Mouse (Mus musculus) C2C12 (cell line): ENCODE data around the gene Eif5a. TPM values are rescaled to one million over a fixed set of nuclear protein-coding genes. Genes with fewer than 3 reads are reported as not detected.
A peak's percentile ranks its signal among the peaks of the same experiment; 100 is the strongest.
"Not testable (repeated sequence)": the region's sequence is repeated elsewhere in the genome, so short reads cannot be mapped to it uniquely, and the experiment has no call there.

Experiments used
- H3K27me3 ChIP-seq: one replicate; pipeline ENCODE4 v1.6.1; 2011; ENCODE audit not compliant: control insufficient read depth, insufficient read depth, insufficient read length
- H3K36me3 ChIP-seq: one replicate; pipeline ENCODE4 v1.6.1; 2011; ENCODE audit not compliant: control insufficient read depth, insufficient read depth
- H3K4me3 ChIP-seq: one replicate; pipeline ENCODE4 v1.5.1; 2011; ENCODE audit warnings: mild to moderate bottlenecking, control low read depth; ENCODE audit not compliant: poor library complexity, insufficient read depth, severe bottlenecking
- H3K79me2 ChIP-seq: one replicate; pipeline ENCODE4 v1.6.1; 2011; ENCODE audit not compliant: control insufficient read depth, insufficient read depth
- H3K79me3 ChIP-seq: one replicate; pipeline ENCODE4 v1.6.1; 2011; ENCODE audit warnings: low read depth, control low read depth
- H3ac ChIP-seq: one replicate; pipeline ENCODE3; 2011; ENCODE audit warnings: low read depth; ENCODE audit not compliant: control insufficient read depth, insufficient read length
- CEBPB ChIP-seq: IDR thresholded peaks from one replicate; pipeline ENCODE4 v1.6.1; 2011; ENCODE audit warnings: low read depth, mild to moderate bottlenecking, control low read depth, moderate library complexity
- CTCF ChIP-seq: IDR thresholded peaks from one replicate; pipeline ENCODE4 v1.5.1; 2011; ENCODE audit not compliant: control insufficient read depth, insufficient read depth, insufficient read length
- FOSL1 ChIP-seq: IDR thresholded peaks from one replicate; pipeline ENCODE4 v1.8.0; 2011; ENCODE audit warnings: mild to moderate bottlenecking, low read length; ENCODE audit not compliant: poor library complexity, insufficient read depth, severe bottlenecking
- MAX ChIP-seq: IDR thresholded peaks from one replicate; pipeline ENCODE4 v1.6.1; 2011; ENCODE audit warnings: mild to moderate bottlenecking, control low read depth
- MYOD1 ChIP-seq: IDR thresholded peaks from one replicate; pipeline ENCODE4 v1.6.1; 2011; ENCODE audit warnings: low read depth; ENCODE audit not compliant: control insufficient read depth, insufficient read length
- MYOG ChIP-seq: IDR thresholded peaks from one replicate; pipeline ENCODE4 v1.6.1; 2011; ENCODE audit not compliant: control insufficient read depth, insufficient read length; ENCODE audit errors: extremely low read depth
- USF1 ChIP-seq: IDR thresholded peaks from one replicate; pipeline ENCODE4 v1.6.1; 2011; ENCODE audit warnings: low read depth, mild to moderate bottlenecking, control low read depth, moderate library complexity
- polyA plus RNA-seq: library from polyadenylated mRNA; unstranded; fragments of >200 nt; fragmentation: generic; extraction: Trizol; gene quantifications from one replicate; pipeline ENCODE4 v1.2.1, GENCODE M21; 2012; ENCODE audit warnings: missing spikeins

Eif5a gene
- polyA plus RNA-seq, 1 experiment, result 2,142 TPM

GRCm38 (mm10) chr11:69919661-69920265 is 2.0 kb downstream of the Eif5a start:
- TF ChIP-seq MYOD1 (no peak), MAX (peak; percentile 72), USF1 (no peak), CEBPB (no peak), FOSL1 (no peak), CTCF (no peak)
- peak overlapping the region; percentile 100 for H3K4me3 ChIP-seq
- peaks cover 50% of the 10 kb centered on the region for H3K79me3 ChIP-seq
- peaks cover 70% of the 10 kb centered on the region for H3K79me2 ChIP-seq
- no peaks in the 10 kb centered on the region for H3K27me3 ChIP-seq
- H3K36me3 ChIP-seq, result peaks cover 54% of the 10 kb centered on the region
- H3ac ChIP-seq, result peak overlapping the region; percentile 98

DNA sequence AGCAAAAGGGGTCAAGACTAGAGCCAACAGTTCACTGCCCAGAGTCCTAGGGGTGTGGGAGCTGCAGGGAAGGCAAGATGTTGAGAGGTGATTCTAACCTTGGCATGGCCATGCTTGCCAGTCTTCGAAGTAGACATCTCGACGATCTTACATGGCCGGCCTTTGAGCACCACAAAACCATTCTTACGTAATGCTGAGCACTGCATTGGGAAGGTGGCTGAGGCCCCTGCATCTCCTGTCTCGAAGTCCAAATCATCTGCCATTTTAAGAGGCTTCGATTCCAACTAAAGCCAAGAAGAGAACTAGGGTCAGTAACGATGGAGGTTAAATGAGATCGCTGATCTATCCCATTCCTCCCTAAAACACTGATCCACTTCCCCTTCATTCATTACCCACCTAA is 2.7 kb downstream of the Eif5a start:
- H3K79me2 ChIP-seq, result peaks cover 77% of the 10 kb centered on the region
- no peaks in the 10 kb centered on the region for H3K27me3 ChIP-seq
- H3K36me3 ChIP-seq, result peaks cover 58% of the 10 kb centered on the region
- TF ChIP-seq CEBPB (no peak), FOSL1 (no peak)
- H3K79me3 ChIP-seq, result peaks cover 50% of the 10 kb centered on the region
- H3K4me3 ChIP-seq, result peak overlapping the region; percentile 100
- H3ac ChIP-seq, result peak overlapping the region; percentile 42

DNA sequence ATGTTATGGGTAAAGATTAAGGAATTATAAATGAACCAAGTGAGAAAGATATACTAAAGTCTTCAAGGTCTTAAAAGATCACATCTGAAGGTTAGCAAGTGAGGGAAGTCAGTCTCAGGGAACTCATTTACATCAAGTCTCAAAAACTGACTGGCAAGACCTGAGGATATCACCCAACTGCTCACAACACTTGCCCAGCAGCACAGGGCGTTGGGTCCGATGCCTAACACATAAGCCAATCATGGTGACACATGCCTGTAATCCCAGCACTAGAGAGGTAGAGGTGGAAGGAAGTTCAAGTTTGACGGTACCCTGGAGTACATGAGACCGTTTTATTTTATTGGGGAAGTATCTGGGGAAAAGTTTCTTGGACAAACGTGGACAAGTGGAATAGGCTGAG is 3.6 kb downstream of the Eif5a start:
- TF ChIP-seq FOSL1, result no peak
- no peak for TF ChIP-seq CEBPB
- TF ChIP-seq MYOD1, result no peak
- no peak for TF ChIP-seq MAX
- TF ChIP-seq CTCF, result no peak
- TF ChIP-seq MYOG, result no peak
- no peak for TF ChIP-seq USF1

GRCm38 (mm10) chr11:69917379-69917948 is 4.3 kb downstream of the Eif5a start:
- H3ac ChIP-seq, result no peak overlapping the region
- H3K4me3 ChIP-seq, result no peak overlapping the region
- H3K27me3 ChIP-seq, result no peaks in the 10 kb centered on the region
- H3K36me3 ChIP-seq, result peaks cover 69% of the 10 kb centered on the region
- TF ChIP-seq MYOD1 (no peak), MYOG (no peak), FOSL1 (no peak), MAX (no peak), CEBPB (no peak), CTCF (no peak)
- H3K79me3 ChIP-seq, result peaks cover 50% of the 10 kb centered on the region
- peaks cover 77% of the 10 kb centered on the region for H3K79me2 ChIP-seq

More for the DNA sequence above, 3.6 kb downstream of the Eif5a start:
- Histone ChIP-seq H3K4me3 (no peak overlapping the region), H3K79me3 (peaks cover 50% of the 10 kb centered on the region), H3K79me2 (peaks cover 78% of the 10 kb centered on the region), H3K36me3 (peaks cover 63% of the 10 kb centered on the region), H3K27me3 (no peaks in the 10 kb centered on the region), H3ac (no peak overlapping the region)

DNA sequence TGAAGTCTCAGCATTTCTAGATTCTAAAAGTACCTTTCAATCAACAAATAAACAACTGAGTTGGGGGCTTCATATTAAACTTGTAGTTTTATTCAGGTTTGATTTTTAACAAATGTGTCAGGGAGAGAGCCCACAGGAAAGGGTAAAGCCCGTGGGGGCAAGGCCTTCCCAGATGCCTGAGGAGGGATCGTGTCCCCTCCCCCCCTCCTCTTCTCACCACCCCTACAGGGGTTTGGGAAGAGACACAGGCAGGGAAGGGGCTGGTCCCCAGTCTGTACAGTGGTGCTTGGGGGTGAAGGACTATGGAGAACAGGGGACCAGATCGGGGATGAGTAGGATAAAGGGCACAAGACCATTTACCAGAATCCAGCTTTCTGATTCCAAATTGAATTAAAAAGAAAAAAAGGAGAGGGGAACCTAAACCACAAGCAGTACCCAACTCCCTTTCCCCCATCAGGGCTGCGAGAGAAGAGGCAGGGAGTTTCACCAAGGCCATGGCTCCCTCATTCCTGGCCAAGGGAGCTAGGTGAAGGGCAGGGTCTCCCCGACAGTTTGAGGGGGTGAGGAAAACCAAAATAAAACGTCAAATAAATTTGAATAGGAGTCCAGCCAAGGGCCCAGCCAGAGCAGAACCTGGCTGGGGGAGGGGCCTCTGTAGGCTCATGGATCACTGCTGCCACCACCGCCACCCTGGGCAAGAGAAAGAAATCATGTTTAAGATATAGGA is 4.9 kb downstream of the Eif5a start:
- H3K79me2 ChIP-seq, result peaks cover 72% of the 10 kb centered on the region
- H3ac ChIP-seq, H3K4me3 ChIP-seq, H3K27me3 ChIP-seq: not testable (repeated sequence)
- peaks cover 76% of the 10 kb centered on the region for H3K36me3 ChIP-seq
- H3K79me3 ChIP-seq, result peaks cover 50% of the 10 kb centered on the region
